Mouse (Mus musculus) naive thymus-derived CD4-positive, alpha-beta T cell, adult 2 months (primary cell): ENCODE results near the gene Rpl36-ps4.
A peak's percentile ranks its signal among the peaks of the same experiment; 100 is the strongest.
"Not testable (repeated sequence)": the region's sequence is repeated elsewhere in the genome, so short reads cannot be mapped to it uniquely, and the experiment has no call there.

Source experiments
- DNase-seq: peaks from one replicate; pipeline ENCODE4 v3.0.0-alpha.2; 2011; ENCODE audit warnings: low read depth

The Rpl36-ps4 gene

GRCm38 (mm10) chr17:87936156-87936555 lies 15.4 kb downstream of the Rpl36-ps4 start:
- DNase-seq: no peak

DNA sequence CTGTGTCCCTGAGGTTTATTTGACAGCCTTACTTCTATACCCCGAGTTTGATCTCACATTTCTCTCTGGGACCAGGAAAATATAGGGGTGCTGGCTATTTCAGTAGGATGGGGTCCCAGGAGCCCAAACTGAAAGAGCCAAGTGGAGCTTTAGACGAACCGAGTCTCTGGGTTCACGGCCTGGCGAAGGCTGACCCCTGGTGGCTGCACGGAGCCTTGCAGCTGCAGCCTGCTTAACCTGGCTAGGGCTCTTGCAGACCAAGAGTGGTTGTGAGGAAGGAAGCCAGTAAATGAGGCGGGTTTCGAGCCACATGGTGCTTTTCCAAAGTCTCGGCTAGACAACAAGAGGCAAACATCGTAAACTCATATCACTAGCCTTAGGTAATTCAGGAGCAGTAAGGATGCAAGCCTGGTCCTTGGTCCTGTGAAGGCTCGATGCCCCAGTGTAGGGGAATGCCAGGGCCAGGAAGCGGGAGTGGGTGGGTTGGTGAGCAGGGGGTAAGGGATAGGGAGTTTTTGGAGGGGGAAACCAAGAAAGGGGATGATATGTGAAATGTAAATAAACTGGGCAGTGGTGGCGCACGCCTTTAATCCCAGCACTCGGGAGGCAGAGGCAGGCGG lies 28.3 kb downstream of the Rpl36-ps4 start:
- DNase-seq: peak; percentile 83

DNA sequence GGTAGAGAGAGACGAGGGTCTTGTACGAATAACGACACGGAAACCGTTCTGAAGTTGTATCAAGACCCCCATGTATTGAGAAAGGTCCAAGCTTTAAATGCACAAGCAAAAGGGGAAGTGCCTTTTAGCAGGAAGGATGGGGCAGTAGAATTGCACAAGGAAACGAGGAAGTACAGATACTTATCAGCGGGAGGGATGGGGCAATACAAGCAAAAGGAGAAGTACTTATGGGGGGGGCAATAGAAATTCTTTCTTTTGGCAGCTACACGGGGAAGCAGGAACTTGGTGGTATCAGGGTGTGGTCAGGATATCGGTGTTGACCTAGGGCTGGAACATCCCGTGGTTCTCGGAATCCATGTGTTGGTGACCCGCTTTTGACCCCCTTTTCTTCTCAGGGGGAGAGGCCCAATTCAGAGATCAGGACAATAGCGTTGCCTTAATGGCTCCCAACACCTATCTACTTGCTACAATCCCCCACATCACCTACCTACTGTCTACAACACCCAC lies 33.9 kb downstream of the Rpl36-ps4 start:
- DNase-seq: not testable (repeated sequence)

DNA sequence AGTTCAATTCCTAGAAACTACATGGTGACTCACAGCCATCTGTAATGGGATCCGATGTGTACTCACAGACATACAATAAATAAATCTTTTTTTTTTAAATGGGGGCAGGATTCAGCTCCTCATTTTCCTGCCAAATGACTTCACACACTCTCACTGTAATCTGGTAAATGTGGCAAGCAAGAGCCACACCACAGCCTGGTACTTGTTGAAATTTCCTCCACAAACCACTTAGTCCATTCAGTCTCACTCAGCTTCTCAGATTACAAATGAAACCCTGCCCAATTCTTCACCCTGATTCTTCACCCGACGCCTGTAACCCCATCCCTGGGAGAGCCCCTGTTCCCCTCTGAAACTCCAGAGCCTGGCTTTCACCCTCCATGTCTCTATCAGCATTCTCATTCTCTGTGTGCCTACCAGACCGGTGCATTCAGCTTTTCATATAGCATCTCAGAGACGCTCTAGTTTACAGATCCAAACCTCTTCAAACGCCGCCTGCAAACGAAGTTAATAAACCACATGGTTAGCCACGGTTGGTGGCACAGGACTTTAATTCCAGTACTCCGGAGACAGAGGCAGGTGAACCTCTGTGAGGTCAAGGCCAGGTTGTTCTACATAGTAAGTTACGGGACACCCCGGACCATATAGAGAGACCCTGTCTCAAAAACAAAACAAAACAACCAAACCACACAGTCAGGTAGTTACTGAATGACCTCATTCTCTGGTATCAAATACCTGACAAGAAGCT lies 36.5 kb downstream of the Rpl36-ps4 start:
- DNase-seq: no peak

- DNase-seq: peak; percentile 47
These were observed 37.5 kb downstream of the Rpl36-ps4 start for GRCm38 (mm10) chr17:87958283-87958682.

- not testable (repeated sequence) for DNase-seq
These were observed 38.6 kb downstream of the Rpl36-ps4 start for GRCm38 (mm10) chr17:87959406-87959805.

GRCm38 (mm10) chr17:87959931-87960330 lies 39.2 kb downstream of the Rpl36-ps4 start:
- not testable (repeated sequence) for DNase-seq

DNA sequence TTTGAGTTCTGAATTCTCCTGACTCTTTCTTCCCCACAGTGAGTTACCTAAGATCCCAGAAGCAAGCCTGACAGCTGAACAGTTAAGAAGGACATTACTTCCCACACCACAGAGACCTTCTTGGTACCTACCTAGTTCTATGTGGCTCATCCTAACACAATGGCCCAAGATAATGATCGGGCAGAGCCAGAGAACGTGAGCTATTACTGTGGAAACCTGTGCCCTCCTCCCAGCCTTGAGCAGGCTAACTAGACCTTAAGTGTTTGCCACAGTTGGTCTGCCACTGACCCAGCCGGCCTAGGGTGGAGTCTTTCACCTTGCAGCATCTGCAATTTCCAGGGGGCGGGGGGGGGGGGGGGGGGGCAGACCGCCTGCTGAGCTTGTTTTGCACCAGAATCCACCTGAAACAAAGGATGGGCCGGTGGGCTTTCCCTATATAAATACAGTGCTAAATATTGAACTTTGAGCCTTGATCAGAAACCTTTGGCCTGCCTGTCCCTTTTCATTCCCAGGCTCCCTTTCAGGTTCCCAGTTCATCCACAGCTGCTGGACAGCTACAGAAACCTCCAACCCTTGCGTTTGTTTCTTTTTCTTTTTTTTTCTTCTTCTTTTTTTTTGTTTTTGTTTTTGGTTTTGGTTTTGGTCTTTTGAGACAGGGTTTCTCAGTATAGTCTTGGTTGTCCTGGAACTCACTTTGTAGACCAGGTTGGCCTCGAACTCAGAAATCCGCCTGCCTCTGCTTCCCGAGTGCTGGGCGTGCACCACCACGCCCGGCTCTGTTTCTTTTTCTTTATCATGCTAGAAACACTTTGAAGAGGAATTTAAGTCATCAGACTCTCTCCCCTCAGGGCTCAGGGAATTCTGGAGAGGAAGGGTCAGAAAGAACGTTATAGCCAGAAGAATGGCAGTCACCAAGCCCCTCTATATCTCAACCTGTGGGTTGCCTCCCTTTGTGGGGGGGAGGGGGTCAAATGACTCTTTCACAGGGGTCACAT lies 42.6 kb downstream of the Rpl36-ps4 start:
- DNase-seq: no peak

- DNase-seq: not testable (repeated sequence)
These were observed 47.7 kb downstream of the Rpl36-ps4 start for GRCm38 (mm10) chr17:87968483-87968926.
